Mouse (Mus musculus) CH12.LX (cell line): ENCODE results near the gene Trpt1. TPM values are rescaled to one million over a fixed set of nuclear protein-coding genes. Genes with fewer than 3 reads are reported as not detected.

Experiments used
- DNase-seq: peaks from one replicate; pipeline ENCODE4 v3.0.0-alpha.2; 2013; ENCODE audit errors: extremely low read depth
- H3K27ac ChIP-seq: 2 replicates; pipeline ENCODE4 v1.5.1; 2012; ENCODE audit warnings: low read depth, mild to moderate bottlenecking, control low read depth, moderate library complexity; ENCODE audit not compliant: insufficient read depth
- H3K27me3 ChIP-seq: replicated peaks from 2 replicates; pipeline ENCODE3; 2012; ENCODE audit warnings: inconsistent platforms
- H3K36me3 ChIP-seq, 2 experiments: replicated peaks in 1 of 2; 2 replicates each; pipeline versions ENCODE3 to v1.6.1; 2012; ENCODE audit warnings: inconsistent platforms in 1 of 2, low read length in 1 of 2, mild to moderate bottlenecking in 1 of 2, mixed read lengths in 1 of 2, moderate library complexity in 1 of 2; ENCODE audit not compliant: control insufficient read depth in 1 of 2, insufficient read depth in 1 of 2
- H3K4me1 ChIP-seq, 2 experiments: 2 replicates each; pipeline ENCODE4 v1.6.1; 2012; ENCODE audit warnings: inconsistent platforms in 1 of 2, moderate library complexity in 1 of 2; ENCODE audit not compliant: insufficient read depth in 2 of 2, control insufficient read depth in 1 of 2
- H3K4me2 ChIP-seq: 2 replicates; pipeline ENCODE4 v1.6.1; 2012; ENCODE audit warnings: low read depth, mild to moderate bottlenecking, control low read depth; ENCODE audit not compliant: poor library complexity, insufficient read depth, severe bottlenecking
- H3K4me3 ChIP-seq, 3 experiments: fragments of 150-350 bp in 1 of 3; sonication (generic) in 1 of 3; replicated peaks in 1 of 3; 2 replicates each; pipeline versions ENCODE3 to v1.5.1; 2011 to 2012; ENCODE audit warnings: low read depth in 2 of 3, low read length in 2 of 3, mild to moderate bottlenecking in 2 of 3, moderate library complexity in 2 of 3, control low read depth in 1 of 3, improper control_type of control experiment in 1 of 3, inconsistent platforms in 1 of 3, mixed read lengths in 1 of 3; ENCODE audit not compliant: poor library complexity in 1 of 3
- H3K79me2 ChIP-seq: replicated peaks from 2 replicates; pipeline ENCODE4 v1.6.1; 2012; ENCODE audit warnings: mild to moderate bottlenecking, moderate library complexity; ENCODE audit not compliant: control insufficient read depth, poor library complexity, insufficient read depth, severe bottlenecking; ENCODE audit errors: extremely low read depth
- H3K9ac ChIP-seq: 2 replicates; pipeline ENCODE4 v1.6.1; 2012; ENCODE audit warnings: low read depth, mild to moderate bottlenecking, control low read depth, moderate library complexity; ENCODE audit not compliant: insufficient read depth
- H3K9me3 ChIP-seq: replicated peaks from 2 replicates; pipeline ENCODE3; 2012; ENCODE audit warnings: low read length, inconsistent platforms, mixed read lengths
- ETS1 ChIP-seq: conservative IDR thresholded peaks from 2 replicates; pipeline ENCODE4 v1.6.1; 2012; ENCODE audit warnings: low read depth, mild to moderate bottlenecking, inconsistent platforms, low read length, improper control_type of control experiment, moderate library complexity
- GABPA ChIP-seq: IDR thresholded peaks from 2 replicates; pipeline ENCODE4 v1.6.1; 2012; ENCODE audit warnings: low read depth, low read length, improper control_type of control experiment, inconsistent platforms; ENCODE audit not compliant: insufficient replicate concordance
- HCFC1 ChIP-seq: IDR thresholded peaks from 2 replicates; pipeline ENCODE4 v1.6.1; 2012; ENCODE audit warnings: low read depth, mild to moderate bottlenecking, inconsistent platforms, low read length, improper control_type of control experiment
- KAT2A ChIP-seq: IDR thresholded peaks from 2 replicates; pipeline ENCODE4 v1.6.1; 2012; ENCODE audit warnings: low read length, improper control_type of control experiment, inconsistent platforms; ENCODE audit not compliant: insufficient replicate concordance
- MXI1 ChIP-seq: IDR thresholded peaks from 2 replicates; pipeline ENCODE4 v1.6.1; 2011; ENCODE audit warnings: mild to moderate bottlenecking, low read depth, low read length, improper control_type of control experiment
- NELFE ChIP-seq: IDR thresholded peaks from 2 replicates; pipeline ENCODE4 v1.6.1; 2011; ENCODE audit warnings: low read depth, low read length, improper control_type of control experiment
- POLR2A ChIP-seq: IDR thresholded peaks from 2 replicates; pipeline ENCODE4 v1.6.1; 2011; ENCODE audit warnings: low read depth, mild to moderate bottlenecking, improper control_type of control experiment, low read length
- TBP ChIP-seq: conservative IDR thresholded peaks from 2 replicates; pipeline ENCODE4 v1.6.1; 2011; ENCODE audit warnings: low read depth, low read length, improper control_type of control experiment
- UBTF ChIP-seq: IDR thresholded peaks from 2 replicates; pipeline ENCODE4 v1.6.1; 2012; ENCODE audit warnings: low read depth, mild to moderate bottlenecking, inconsistent platforms, low read length, improper control_type of control experiment, moderate library complexity
- ZNF384 ChIP-seq: IDR thresholded peaks from 2 replicates; pipeline ENCODE4 v1.6.1; 2012; ENCODE audit warnings: low read depth, low read length, improper control_type of control experiment, inconsistent platforms
- dilution Hi-C: fragments of 300-500 bp; cut with MboI; formaldehyde crosslinking; loops from 2 replicates; pipeline ENCODE4 v1.14.3; 2020; ENCODE audit warnings: low sequenced_read_pairs; ENCODE audit not compliant: extremely low pct_unique_long_range_greater_than_20kb, extremely low pct_ligation_motif_present
- in situ Hi-C: fragments of 300-500 bp; cut with MboI; formaldehyde crosslinking; loops from 3 replicates; pipeline ENCODE4 v1.14.3; 2019; ENCODE audit warnings: low sequenced_read_pairs, low pct_ligation_motif_present, low pct_unique_long_range_greater_than_20kb, mixed read lengths
- polyA plus RNA-seq: library from polyadenylated mRNA; unstranded; fragments of >175 nt; gene quantifications from 2 replicates; pipeline ENCODE4 v1.2.1, GENCODE M21; 2012; ENCODE audit warnings: low read depth; ENCODE audit not compliant: insufficient read length
- total RNA-seq, 2 experiments: library from RNA; depleted of rRNA; stranded (reverse); fragments of 300-350 nt in 1 of 2; fragments of >200 nt in 1 of 2; gene quantifications; 2 replicates each; pipeline ENCODE4 v1.2.3; 2012 to 2014

The Trpt1 gene
- total and polyA plus RNA-seq, 3 experiments: 3.1 to 4.7 (median 3.4) TPM

DNA sequence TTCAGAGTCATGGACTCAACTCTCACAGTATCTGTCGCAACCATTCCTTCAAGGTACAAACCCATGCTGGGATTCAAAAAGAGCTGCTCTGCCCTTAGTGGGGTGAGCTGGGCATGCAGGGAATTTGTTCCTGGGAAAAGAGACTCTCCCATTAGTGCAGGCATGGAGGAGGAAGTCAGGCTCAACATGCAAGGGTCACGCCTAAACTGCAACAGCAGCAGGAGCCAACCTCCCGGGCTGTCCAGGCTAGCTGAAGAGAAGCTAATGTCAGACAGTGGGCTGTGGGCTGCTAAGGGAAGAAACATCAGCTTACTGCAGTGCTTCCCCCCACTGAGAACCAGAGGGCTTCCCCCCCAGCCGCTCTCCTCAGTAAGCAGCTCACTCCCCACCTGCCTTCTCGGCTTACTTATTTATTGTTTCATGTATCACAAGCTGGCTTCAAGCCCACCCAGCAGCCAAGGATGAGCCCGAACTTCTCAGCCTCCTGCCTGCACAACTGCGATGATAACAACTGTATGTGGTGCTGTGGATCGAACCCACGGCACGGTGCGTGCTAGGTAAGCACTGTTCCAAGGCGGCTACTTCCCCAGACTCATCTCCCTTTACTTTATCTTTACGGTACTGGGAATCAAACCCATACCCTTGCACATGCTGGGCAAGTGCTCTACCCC is 23.5 kb upstream of the Trpt1 start:
- H3K4me1 ChIP-seq: peaks cover 12 to 59% of the 10 kb centered on the region in 2 experiments
- peaks cover 3 to 9% of the 10 kb centered on the region in 2 experiments for H3K36me3 ChIP-seq
- DNase-seq: no peak
- H3K9ac ChIP-seq: no peak overlapping the region
- in situ Hi-C loops: no loop called here
- dilution Hi-C loops: no loop called here
- H3K27ac ChIP-seq: no peak overlapping the region
- H3K4me2 ChIP-seq: no peak overlapping the region
- TF ChIP-seq UBTF (no peak), ETS1 (no peak)
- peaks cover 18% of the 10 kb centered on the region for H3K79me2 ChIP-seq
- peaks cover 3% of the 10 kb centered on the region for H3K27me3 ChIP-seq
- H3K9me3 ChIP-seq: no peaks in the 10 kb centered on the region
- H3K4me3 ChIP-seq: no peak overlapping the region

- Histone ChIP-seq H3K4me2 (peak overlapping the region; percentile 74), H3K9ac (peak overlapping the region; percentile 73; the same call in 1 of the 2 replicates), H3K4me3 (peak overlapping the region in 2 of 3 experiments; percentile 68 to 85), H3K27ac (no peak overlapping the region), H3K9me3 (no peaks in the 10 kb centered on the region), H3K4me1 (peaks cover 19 to 61% of the 10 kb centered on the region in 2 experiments), H3K27me3 (peaks cover 3% of the 10 kb centered on the region), H3K79me2 (peaks cover 27% of the 10 kb centered on the region), H3K36me3 (peaks cover 12 to 23% of the 10 kb centered on the region in 2 experiments)
- in situ Hi-C loops (no loop called here), dilution Hi-C loops (no loop called here)
- TF ChIP-seq HCFC1 (no peak), GABPA (no peak), POLR2A (no peak), NELFE (no peak), MXI1 (no peak), ZNF384 (no peak), KAT2A (no peak), TBP (no peak)
- no peak for DNase-seq
These were observed 22.2 kb upstream of the Trpt1 start for GRCm38 (mm10) chr19:6973581-6974190.
